Mouse (Mus musculus): ENCODE data around the gene F8.

DNA sequence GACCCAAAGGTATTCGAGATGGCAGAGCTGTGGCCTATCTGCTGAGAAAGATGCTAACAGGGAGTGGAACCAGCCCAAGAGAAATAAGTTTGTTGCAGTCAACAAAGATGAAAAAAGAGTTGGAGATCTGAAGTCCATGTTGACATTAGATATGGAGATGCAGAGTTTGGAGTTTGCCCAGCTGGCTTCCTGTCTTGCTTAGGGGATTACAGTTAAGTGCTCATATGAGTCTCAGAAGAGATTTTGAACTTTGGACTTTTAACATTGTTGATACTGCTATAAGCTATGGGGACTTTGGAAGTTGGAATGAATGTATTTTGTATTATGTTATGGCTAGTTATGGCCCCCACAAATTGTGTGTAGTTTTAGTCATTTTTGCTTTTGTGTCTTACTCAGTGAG is 230.2 kb downstream of the F8 start:
- TF ChIP-seq CTCF (conservative IDR thresholded peaks at IDR 0.05 in 1 of 2, IDR thresholded peaks at IDR 0.05 in 1 of 2; ENCODE audit: low read depth in 2 of 2, low read length in 2 of 2) (no peak), TCF12 (IDR thresholded peaks at IDR 0.05; ENCODE audit: low read depth, low read length) (no peak), NELFE (IDR thresholded peaks at IDR 0.05; ENCODE audit: low read depth, low read length) (no peak), POLR2A (IDR thresholded peaks at IDR 0.05; ENCODE audit: low read depth, low read length) (no peak), USF1 (IDR thresholded peaks at IDR 0.05; ENCODE audit: low read depth, low read length) (no peak)
